Mouse (Mus musculus) gastrocnemius, postnatal 10 days (tissue): ENCODE results near the gene Lrrc75a. TPM values are rescaled to one million over a fixed set of nuclear protein-coding genes. Genes with fewer than 3 reads are reported as not detected.

Experiments used
- DNase-seq: peaks from one replicate; pipeline ENCODE4 v3.0.0; 2021; ENCODE audit warnings: mixed read lengths
- total RNA-seq, 2 experiments: library from RNA; stranded (reverse); gene quantifications; 2 replicates each; pipeline ENCODE4 v1.2.3; 2021

The Lrrc75a gene
- total RNA-seq, 2 experiments from 2014 or later, result 14.5 to 19.1 TPM

- DNase-seq, result no peak
These were observed 93.3 kb downstream of the Lrrc75a start for GRCm38 (mm10) chr11:62554934-62555517.

Other genes with a start within 250 kb of the Lrrc75a start
- 1 to 10 TPM; 2.9 to 3.7 TPM for gene Pigl, start 190.1 kb downstream of the Lrrc75a start, total RNA-seq
- 100 to 1,000 TPM; 132 to 145 TPM for gene Ncor1, start 190.0 kb downstream of the Lrrc75a start, total RNA-seq
- 10 to 100 TPM; 14.0 to 21.9 TPM for gene Cenpv, start 109.3 kb downstream of the Lrrc75a start, total RNA-seq
- 1,000 to 10,000 TPM; 1,047 to 1,133 TPM for gene Ubb, start 97.4 kb downstream of the Lrrc75a start, total RNA-seq
- gene Trpv2, start 74.0 kb downstream of the Lrrc75a start, total RNA-seq, result 1 to 10 TPM; 2.0 TPM
- gene Mmgt2, start 141 bp upstream of the Lrrc75a start, total RNA-seq, result 10 to 100 TPM; 12.6 to 12.8 TPM
- 1 to 10 TPM; 2.3 to 3.4 TPM for gene Zfp287, start 83.4 kb upstream of the Lrrc75a start, total RNA-seq
- not detected for gene Gm10428, start 104.6 kb upstream of the Lrrc75a start, total RNA-seq
- gene Zfp286, start 140.9 kb upstream of the Lrrc75a start, total RNA-seq, result 1 to 10 TPM; 1.3 to 3.5 TPM
- gene Trim16, start 171.7 kb upstream of the Lrrc75a start, total RNA-seq, result 10 to 100 TPM; 23.1 to 24.2 TPM
- under 1 TPM; 0.23 to 0.68 TPM for gene Fbxw10, start 198.5 kb upstream of the Lrrc75a start, total RNA-seq
- gene Tvp23b, start 230.9 kb upstream of the Lrrc75a start, total RNA-seq, result 10 to 100 TPM; 11.3 to 15.2 TPM